Mouse (Mus musculus) kidney, embryonic 15.5 days (tissue): Measurements from ENCODE around the gene Atad3a. TPM values are rescaled to one million over a fixed set of nuclear protein-coding genes. Genes with fewer than 3 reads are reported as not detected.

Source experiments
- ATAC-seq: fragments of 200-750 bp; cut with Nextera tagmentation; replicated peaks from 2 replicates; pipeline ENCODE4 v1.8.0; 2017; ENCODE audit warnings: moderate TSS enrichment; ENCODE audit not compliant: low FRiP score
- H3K27ac ChIP-seq: fragments of 300-500 bp; sonication (generic); 2 replicates; pipeline ENCODE4 v1.5.1; 2015; ENCODE audit warnings: mild to moderate bottlenecking, inconsistent platforms
- H3K27me3 ChIP-seq: fragments of 300-500 bp; sonication (generic); 2 replicates; pipeline ENCODE4 v1.6.1; 2015; ENCODE audit warnings: inconsistent platforms
- H3K36me3 ChIP-seq: fragments of 300-500 bp; sonication (generic); 2 replicates; pipeline ENCODE4 v1.6.1; 2015; ENCODE audit warnings: inconsistent platforms
- H3K4me1 ChIP-seq: fragments of 300-500 bp; sonication (generic); 2 replicates; pipeline ENCODE4 v1.6.1; 2015; ENCODE audit warnings: inconsistent platforms
- H3K4me2 ChIP-seq: fragments of 300-500 bp; sonication (generic); 2 replicates; pipeline ENCODE4 v1.6.1; 2015; ENCODE audit warnings: moderate library complexity, mild to moderate bottlenecking, inconsistent platforms
- H3K4me3 ChIP-seq: fragments of 300-500 bp; sonication (generic); replicated peaks from 2 replicates; pipeline ENCODE4 v1.5.1; 2015; ENCODE audit warnings: mild to moderate bottlenecking, inconsistent platforms
- H3K9ac ChIP-seq: fragments of 300-500 bp; sonication (generic); 2 replicates; pipeline ENCODE4 v1.6.1; 2015; ENCODE audit warnings: mild to moderate bottlenecking, inconsistent platforms
- H3K9me3 ChIP-seq: fragments of 300-500 bp; sonication (generic); replicated peaks from 2 replicates; pipeline ENCODE4 v1.6.1; 2016; ENCODE audit warnings: inconsistent platforms
- WGBS: fragments of 180-500 bp; shearing (Covaris S2); methylation state at CpG from one replicate; pipeline ENCODE4 v1.1.7; 2015; ENCODE audit warnings: mixed read lengths; 5-methylcytosine and 5-hydroxymethylcytosine counted together
- microRNA-seq: library from miRNA; unstranded; fragments of <30 nt; microRNA quantifications from one replicate; pipeline ENCODE4, GENCODE M21; 2016
- polyA plus RNA-seq: library from polyadenylated mRNA; unstranded; fragments of >200 nt; fragmentation: Nextera tagmentation; extraction: Ambion mirVana; gene quantifications from 2 replicates; pipeline ENCODE4 v1.2.1, GENCODE M21; 2015

Gene Atad3a
- polyA plus RNA-seq, 1 experiment from 2014 or later: 124 TPM

DNA sequence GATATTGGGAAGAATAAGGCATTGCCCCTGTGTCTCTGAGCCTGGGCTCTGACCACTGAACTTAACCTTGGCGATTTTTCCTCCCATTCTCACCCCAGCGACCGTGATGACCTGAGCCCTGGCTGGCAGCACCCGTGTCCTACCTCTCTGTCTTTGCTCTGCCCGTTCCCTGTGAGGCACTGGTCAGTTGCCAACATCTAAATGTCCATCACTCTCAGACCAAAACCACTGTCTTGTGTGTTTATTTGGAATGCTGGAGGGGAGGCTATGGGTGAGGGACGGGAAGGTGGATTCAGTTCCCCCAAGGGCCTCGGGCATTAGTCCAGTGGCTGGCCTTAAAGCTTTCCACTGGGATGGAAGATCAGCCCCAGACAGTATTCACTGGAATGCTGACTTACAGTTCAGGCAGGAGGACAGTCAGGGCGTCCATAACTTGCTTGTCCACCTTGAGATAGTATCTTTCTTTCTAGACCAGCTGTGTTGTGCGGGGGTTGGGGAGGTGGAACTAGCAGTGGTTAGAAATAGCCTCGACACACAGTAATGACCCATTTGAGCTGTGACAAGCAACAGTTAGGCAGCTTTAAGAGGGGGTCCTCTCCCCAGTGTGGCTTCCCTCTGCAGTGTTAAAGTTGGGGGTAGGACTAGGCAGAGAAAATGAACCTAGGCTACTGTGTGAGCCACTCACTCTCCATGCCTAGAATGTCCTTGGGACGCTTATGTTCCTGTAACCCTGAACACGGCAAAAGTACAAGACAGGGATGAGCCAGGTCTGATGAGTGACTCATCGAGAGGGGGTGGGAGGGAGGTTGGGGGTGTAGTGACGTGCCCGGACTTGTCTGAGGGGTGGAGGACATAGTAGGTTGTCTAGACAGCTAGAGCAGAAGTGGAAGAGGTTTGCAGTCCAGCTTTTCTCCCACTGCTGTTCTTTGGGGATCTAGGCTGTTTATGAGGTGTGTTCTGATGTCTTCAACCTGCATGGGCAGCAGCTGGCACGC, 64.3 kb downstream of the Atad3a start:
- H3K4me1 ChIP-seq: peaks cover 28% of the 10 kb centered on the region
- 0 out of 2 replicates have a peak overlapping the region, but pooled peaks have one; percentile 99 for H3K4me2 ChIP-seq
- H3K9me3 ChIP-seq: no peaks in the 10 kb centered on the region
- no peak for ATAC-seq
- peaks cover 13% of the 10 kb centered on the region for H3K27me3 ChIP-seq
- no peaks in the 10 kb centered on the region for H3K36me3 ChIP-seq
- no peak overlapping the region for H3K27ac ChIP-seq
- no peak overlapping the region for H3K9ac ChIP-seq
- 73% methylated on average over 16 of the region's 16 CpGs for WGBS
- no peak overlapping the region for H3K4me3 ChIP-seq

DNA sequence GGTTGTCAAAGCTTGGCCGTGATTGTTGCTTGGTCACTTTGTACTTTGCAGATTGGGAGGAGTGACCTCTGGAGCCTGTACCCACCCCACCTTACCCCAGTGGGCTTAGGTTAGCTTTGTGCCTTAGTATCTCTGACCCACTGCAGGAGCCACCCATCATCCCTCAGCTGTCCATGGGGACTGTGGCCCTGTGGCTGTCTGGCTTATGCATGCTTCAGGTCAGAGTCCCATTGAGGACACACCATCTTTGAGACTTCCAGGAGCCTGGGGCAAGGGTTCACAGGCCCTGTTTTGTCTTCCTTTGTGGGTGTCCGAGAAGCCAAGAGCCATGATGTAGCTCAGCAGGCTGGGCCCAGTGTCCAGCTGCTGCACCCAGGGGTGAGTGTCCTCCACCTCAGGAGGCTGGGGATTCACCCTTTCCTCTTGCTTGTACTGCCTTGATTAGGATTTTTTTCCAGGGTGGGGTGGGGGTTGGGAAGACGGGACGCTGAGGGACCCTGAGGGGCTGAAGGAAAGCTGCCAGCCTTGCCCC, 65.3 kb downstream of the Atad3a start:
- Histone ChIP-seq H3K4me3 (peak overlapping the region; percentile 62), H3K4me2 (peak overlapping the region; percentile 99)
- 84% methylated on average over 4 of the region's 4 CpGs for WGBS

GRCm38 (mm10) chr4:155694482-155695401, 66.2 kb downstream of the Atad3a start:
- Histone ChIP-seq H3K4me1 (peaks cover 28% of the 10 kb centered on the region), H3K36me3 (no peaks in the 10 kb centered on the region), H3K9ac (peak overlapping the region; percentile 68), H3K27ac (peak overlapping the region; percentile 41; the same call in 1 of the 2 replicates), H3K4me2 (peak overlapping the region; percentile 99), H3K9me3 (no peaks in the 10 kb centered on the region), H3K4me3 (peak overlapping the region; percentile 62), H3K27me3 (peaks cover 13% of the 10 kb centered on the region)
- peak; percentile 64 for ATAC-seq
- WGBS: under 1% methylated on average over 88 of the region's 92 CpGs

More for the DNA sequence above, 65.3 kb downstream of the Atad3a start:
- Histone ChIP-seq H3K27ac (no peak overlapping the region), H3K36me3 (no peaks in the 10 kb centered on the region), H3K9me3 (no peaks in the 10 kb centered on the region), H3K9ac (peak overlapping the region; percentile 68; the same call in 1 of the 2 replicates), H3K4me1 (peaks cover 28% of the 10 kb centered on the region), H3K27me3 (peaks cover 13% of the 10 kb centered on the region)
- no peak for ATAC-seq

- ATAC-seq: peak; percentile 89
- peak within 1 kb of the TSS; percentile 99 for H3K4me2 ChIP-seq
Observed at GRCm38 (mm10) chr4:155694111-155694481, 66.8 kb downstream of the Atad3a start, which contains the start of gene Fndc10. TSS of gene Fndc10 (plus strand) at chr4:155694342.

GRCm38 (mm10) chr4:155692421-155692820, 68.5 kb downstream of the Atad3a start:
- no peak for ATAC-seq
- Histone ChIP-seq H3K27me3 (peaks cover 13% of the 10 kb centered on the region), H3K27ac (no peak overlapping the region), H3K4me3 (no peak overlapping the region), H3K4me1 (peaks cover 28% of the 10 kb centered on the region), H3K4me2 (no peak overlapping the region), H3K9me3 (no peaks in the 10 kb centered on the region), H3K9ac (no peak overlapping the region), H3K36me3 (no peaks in the 10 kb centered on the region)
- 91% methylated on average over 3 of the region's 3 CpGs for WGBS

More at GRCm38 (mm10) chr4:155694111-155694481, 66.8 kb downstream of the Atad3a start, which contains the start of gene Fndc10:
- peaks cover 13% of the 10 kb centered on the region for H3K27me3 ChIP-seq
- H3K27ac ChIP-seq: peak within 1 kb of the TSS; percentile 41; the same call in 1 of the 2 replicates
- no peaks in the 10 kb centered on the region for H3K36me3 ChIP-seq
- under 1% methylated on average over 47 of the region's 47 CpGs for WGBS
- H3K4me1 ChIP-seq: peaks cover 28% of the 10 kb centered on the region
- peak within 1 kb of the TSS; percentile 62 for H3K4me3 ChIP-seq
- no peaks in the 10 kb centered on the region for H3K9me3 ChIP-seq
- H3K9ac ChIP-seq: peak within 1 kb of the TSS; percentile 68

Small RNAs within 50 kb of the gene (microRNA-seq; reads per million reads assigned to microRNA genes)
- not detected for gene Gm27743

Other genes starting within 250 kb of the Atad3a start
- 89.0 and 93.6 TPM in 2 replicates for gene Nadk, start 198.7 kb downstream of the Atad3a start, polyA plus RNA-seq
- gene Slc35e2, start 159.7 kb downstream of the Atad3a start, polyA plus RNA-seq: 9.6 and 10.4 TPM in 2 replicates
- 63.4 and 64.8 TPM in 2 replicates for gene Cdk11b, start 136.2 kb downstream of the Atad3a start, polyA plus RNA-seq
- gene Gm10563, start 115.7 kb downstream of the Atad3a start, polyA plus RNA-seq: not detected in 2 replicates
- gene Mmp23, start 107.7 kb downstream of the Atad3a start, polyA plus RNA-seq: 51.7 and 68.7 TPM in 2 replicates
- 25.8 and 30.2 TPM in 2 replicates for gene Mib2, start 91.9 kb downstream of the Atad3a start, polyA plus RNA-seq
- 4.9 and 5.3 TPM in 2 replicates for gene Fndc10, start 66.8 kb downstream of the Atad3a start, polyA plus RNA-seq
- 144 and 145 TPM in 2 replicates for gene Ssu72, start 56.3 kb downstream of the Atad3a start, polyA plus RNA-seq
- 0.50 and 1.0 TPM in 2 replicates for gene Tmem240, start 26.3 kb downstream of the Atad3a start, polyA plus RNA-seq
- gene Vwa1, start 13.6 kb upstream of the Atad3a start, polyA plus RNA-seq: 5.6 and 7.7 TPM in 2 replicates
- 0.42 and 0.47 TPM in 2 replicates for gene Tmem88b, start 24.8 kb upstream of the Atad3a start, polyA plus RNA-seq
- gene Ankrd65, start 29.3 kb upstream of the Atad3a start, polyA plus RNA-seq: 0.19 and 0.34 TPM in 2 replicates
- 217 and 226 TPM in 2 replicates for gene Mrpl20, start 41.8 kb upstream of the Atad3a start, polyA plus RNA-seq
- 158 and 173 TPM in 2 replicates for gene Ccnl2, start 51.4 kb upstream of the Atad3a start, polyA plus RNA-seq
- 149 and 158 TPM in 2 replicates for gene Aurkaip1, start 70.2 kb upstream of the Atad3a start, polyA plus RNA-seq
- gene Mxra8, start 78.6 kb upstream of the Atad3a start, polyA plus RNA-seq: 90.7 and 106 TPM in 2 replicates
- gene Dvl1, start 86.3 kb upstream of the Atad3a start, polyA plus RNA-seq: 5.2 and 5.3 TPM in 2 replicates
- 0.18 and 0.19 TPM in 2 replicates for gene Tas1r3, start 102.3 kb upstream of the Atad3a start, polyA plus RNA-seq
- 13.0 and 15.2 TPM in 2 replicates for gene Cptp, start 108.3 kb upstream of the Atad3a start, polyA plus RNA-seq
- gene Ints11, start 108.5 kb upstream of the Atad3a start, polyA plus RNA-seq: 72.5 and 78.0 TPM in 2 replicates
- gene Pusl1, start 130.7 kb upstream of the Atad3a start, polyA plus RNA-seq: 47.7 and 52.1 TPM in 2 replicates
- gene Acap3, start 130.7 kb upstream of the Atad3a start, polyA plus RNA-seq: 17.3 and 18.7 TPM in 2 replicates
- 110 and 113 TPM in 2 replicates for gene Ube2j2, start 182.7 kb upstream of the Atad3a start, polyA plus RNA-seq
- gene C1qtnf12, start 201.2 kb upstream of the Atad3a start, polyA plus RNA-seq: 118 and 121 TPM in 2 replicates
- 17.5 and 18.1 TPM in 2 replicates for gene B3galt6, start 231.6 kb upstream of the Atad3a start, polyA plus RNA-seq
- gene Sdf4, start 231.8 kb upstream of the Atad3a start, polyA plus RNA-seq: 158 and 161 TPM in 2 replicates